Mouse (Mus musculus) monocyte, adult 2 months (primary cell): Measurements from ENCODE around the gene Gm17428.
"Not testable (repeated sequence)": the region's sequence is repeated elsewhere in the genome, so short reads cannot be mapped to it uniquely, and the experiment has no call there.

ENCODE experiments used
- DNase-seq, 2 experiments: peaks; one replicate each; pipeline ENCODE4 v3.0.0; 2022; ENCODE audit warnings: low spot score in 2 of 2, low read depth in 1 of 2

Gm17428 gene

DNA sequence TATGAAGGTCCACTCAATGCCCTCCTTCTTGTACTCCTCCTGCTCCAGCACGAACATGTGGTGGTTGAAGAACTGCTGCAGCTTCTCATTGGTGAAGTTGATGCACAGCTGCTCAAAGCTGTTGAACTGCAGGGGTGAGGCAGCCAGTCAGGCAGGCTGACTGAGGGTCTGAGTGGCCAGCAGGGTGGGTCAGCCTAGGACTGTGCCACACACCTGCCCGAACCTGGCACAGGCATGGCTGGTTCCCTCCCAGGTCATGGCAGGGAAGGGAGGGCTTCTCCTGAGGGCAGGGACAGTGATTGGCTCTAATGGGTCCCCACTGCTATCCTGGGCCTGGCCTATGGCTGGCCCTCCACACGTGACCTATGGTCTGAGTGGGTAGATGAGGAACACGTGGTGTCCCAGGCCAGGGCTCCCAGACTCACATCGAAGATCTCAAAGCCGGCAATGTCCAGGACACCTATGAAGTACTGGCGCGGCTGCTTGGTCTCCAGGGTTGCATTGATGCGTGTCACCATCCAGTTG, 11.7 kb downstream of the Gm17428 start:
- DNase-seq, result not testable (repeated sequence)

DNA sequence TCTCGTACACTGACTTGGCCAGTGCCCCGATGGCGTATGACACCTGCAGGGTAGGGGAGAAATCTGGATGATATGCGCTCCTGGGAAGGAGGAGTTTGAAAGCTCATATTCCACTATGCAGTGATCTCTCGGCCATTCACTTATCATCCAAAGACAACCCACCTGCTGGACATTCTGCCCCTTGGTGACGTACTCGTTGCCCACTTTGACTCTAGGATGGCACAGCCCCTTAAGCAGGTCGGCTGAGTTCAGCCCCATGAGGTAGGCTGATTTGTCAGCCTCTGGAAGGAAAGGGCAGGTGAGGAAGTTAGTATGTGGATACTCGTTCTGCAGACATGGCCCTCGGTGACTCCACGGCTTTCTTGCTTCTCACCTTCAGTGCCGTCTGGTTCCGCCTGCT, 12.1 kb downstream of the Gm17428 start:
- DNase-seq, result no peak

DNA sequence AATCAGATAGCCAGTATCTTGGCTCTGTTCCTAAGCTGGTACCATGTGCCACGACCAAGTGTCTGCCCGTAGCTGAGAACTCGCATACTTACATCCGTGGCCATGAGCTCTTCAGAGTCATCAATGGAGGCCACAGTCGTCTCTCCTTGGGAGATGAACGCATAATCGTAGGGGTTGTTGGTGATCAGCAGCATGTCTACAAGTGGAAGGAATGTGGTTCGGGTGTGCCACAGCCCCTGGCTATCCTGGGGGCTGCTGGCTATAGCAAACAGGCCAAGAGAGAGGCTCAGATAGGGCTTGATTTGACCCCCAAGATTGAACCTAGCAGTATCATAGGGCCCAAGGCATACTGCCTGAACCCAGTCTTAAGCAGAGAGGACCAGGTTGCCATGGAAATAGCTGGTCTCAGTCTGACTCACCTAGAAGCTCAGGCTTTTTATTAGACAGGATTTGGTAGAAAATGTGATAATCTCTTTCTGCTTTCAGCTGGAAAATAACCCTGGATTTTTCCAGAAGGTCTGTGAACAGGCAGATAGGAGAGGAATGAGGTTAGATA, 13.2 kb downstream of the Gm17428 start:
- no peak for DNase-seq

DNA sequence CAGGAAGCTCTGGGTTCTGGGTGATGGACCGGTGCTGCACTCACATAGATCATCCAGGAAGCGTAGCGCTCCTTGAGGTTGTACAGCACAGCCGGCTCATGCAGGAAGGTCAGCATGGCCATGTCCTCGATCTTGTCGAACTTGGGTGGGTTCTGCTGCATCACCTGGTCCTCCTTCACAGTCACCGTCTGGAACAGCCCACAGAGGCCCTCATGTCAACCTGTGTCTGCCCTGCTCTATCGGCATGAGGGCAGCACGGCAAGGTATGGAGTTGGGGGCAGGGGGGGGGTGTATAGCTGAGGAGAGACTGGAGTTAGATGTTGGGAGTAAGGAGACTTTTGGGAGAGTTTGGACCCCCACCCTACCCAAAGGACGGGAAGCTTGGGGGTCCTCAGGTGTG, 15.5 kb downstream of the Gm17428 start:
- DNase-seq, result no peak

DNA sequence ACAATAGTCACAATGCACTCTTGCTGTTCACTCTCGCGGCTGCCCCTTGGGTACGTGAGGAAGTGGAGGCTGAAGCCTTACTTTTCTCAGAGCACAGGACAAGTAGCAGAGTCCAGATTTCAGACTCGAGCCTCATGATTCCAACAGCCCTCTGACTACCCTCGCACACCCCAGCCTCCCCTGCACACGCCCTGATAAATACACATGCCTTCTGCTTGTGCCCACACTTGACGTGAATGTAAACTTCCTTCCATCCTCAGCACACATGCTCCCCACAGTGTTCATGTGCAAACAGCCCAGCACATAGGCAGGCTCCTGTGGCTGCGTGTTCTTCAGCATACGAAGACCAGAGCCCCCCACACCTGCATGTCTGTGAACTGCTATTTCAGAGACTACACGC, 16.9 kb downstream of the Gm17428 start:
- DNase-seq, result no peak

DNA sequence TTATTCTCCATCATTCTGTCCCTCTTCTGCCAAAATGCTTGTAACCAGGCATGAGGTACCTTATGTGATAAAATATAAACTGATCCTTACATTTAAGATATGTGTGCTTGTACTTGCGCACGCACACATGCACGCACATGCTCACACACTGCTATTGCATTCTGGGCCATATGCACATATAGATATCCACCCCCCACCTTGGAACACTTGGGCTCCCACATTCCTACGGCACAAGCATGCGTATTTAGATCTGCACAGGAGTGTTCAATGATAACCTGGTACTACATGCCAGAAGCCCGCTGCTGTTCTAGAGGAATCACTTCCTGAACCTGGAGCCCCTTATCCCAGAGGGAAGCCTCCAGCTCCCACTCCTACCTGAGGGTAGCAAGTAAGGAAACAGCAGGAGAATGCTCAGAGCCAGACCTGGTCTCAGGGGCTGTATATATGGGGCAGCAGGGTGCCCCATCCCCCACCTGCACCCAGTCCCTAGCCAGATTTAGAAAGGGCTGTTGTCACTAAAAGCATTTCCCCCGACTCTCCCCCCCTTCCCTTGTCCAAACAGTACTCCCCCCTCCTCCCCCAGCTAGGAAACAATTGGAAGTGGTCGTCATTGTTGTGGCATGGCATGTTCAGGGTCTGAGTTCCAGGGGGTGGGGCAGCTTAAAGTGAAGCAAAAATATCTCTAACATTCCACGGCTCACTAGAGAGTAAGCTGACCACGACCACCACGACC, 17.6 kb downstream of the Gm17428 start, which contains the start of gene Myh7:
Gene Myh7, minus strand, starts transcription at position 491 of the 733 bp plus-strand sequence.
- DNase-seq, result no peak

DNA sequence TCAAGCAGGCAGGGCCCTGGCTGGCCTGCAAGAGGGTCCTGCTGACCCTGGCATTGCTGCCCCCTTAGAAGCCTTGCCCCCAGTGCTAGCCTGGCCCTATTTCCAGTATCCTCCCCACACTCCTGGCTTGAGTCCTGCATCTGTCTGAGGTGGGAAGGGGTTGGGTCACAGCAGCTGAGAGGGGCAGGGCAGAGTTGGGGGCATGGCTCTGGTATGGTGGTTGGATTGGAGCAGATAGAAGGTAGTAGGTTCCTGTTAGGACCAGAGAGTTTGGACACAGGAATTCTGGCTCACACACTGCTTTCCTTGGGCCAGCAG, 18.1 kb downstream of the Gm17428 start:
- DNase-seq, result no peak

DNA sequence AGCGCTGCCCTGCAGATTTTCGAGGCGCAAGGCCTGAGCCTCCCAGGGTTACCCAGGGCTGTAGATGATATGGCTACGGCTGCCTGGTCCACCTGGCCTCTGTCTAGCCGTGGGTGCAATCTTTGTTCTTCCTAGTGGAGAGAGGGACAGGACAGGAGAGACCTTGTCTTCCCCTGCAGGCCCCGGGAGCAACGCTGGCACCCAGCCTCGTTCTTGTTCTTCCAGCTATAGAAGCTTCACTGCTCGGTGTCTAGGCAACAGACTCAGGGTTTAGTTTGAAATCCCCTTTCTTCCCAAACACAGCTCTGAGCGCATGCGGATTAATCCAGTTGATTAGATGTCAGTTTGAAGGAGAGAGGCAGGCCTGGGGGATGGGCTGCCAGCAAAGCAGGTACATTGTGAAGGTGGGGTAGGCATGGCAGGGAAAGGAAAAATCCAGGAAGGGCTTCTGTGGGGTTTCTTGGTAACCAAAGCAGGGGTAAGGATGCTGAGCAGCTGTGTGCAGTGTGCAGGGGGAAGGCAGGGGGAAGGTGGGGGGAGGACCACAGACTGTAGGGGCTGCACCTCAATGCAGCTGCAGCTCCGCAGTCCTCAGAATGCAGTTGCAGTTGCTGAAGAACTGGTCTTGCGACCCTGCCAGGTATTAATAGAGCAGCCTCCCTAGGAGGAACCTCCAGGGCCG, 18.9 kb downstream of the Gm17428 start:
- no peak for DNase-seq

DNA sequence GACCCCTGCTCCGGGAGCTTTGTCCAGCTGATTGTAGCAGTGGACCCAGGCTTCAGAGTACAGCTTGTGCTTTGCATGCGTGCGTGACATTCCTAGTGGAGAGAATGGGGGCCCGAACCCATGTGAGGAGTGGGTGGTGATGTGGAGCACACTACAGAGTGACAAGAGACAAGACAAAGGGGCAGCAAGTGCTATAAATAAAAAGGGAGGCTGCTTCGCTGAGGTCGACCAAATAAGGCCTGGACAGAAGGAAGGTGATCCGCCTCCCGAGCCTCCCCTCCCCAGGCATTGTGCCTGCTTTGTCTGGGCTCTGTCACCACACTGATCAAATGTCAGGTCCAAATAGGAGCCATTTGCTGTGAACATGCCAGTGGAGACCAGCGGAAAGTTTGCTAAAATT, 20.1 kb downstream of the Gm17428 start:
- DNase-seq, result no peak

DNA sequence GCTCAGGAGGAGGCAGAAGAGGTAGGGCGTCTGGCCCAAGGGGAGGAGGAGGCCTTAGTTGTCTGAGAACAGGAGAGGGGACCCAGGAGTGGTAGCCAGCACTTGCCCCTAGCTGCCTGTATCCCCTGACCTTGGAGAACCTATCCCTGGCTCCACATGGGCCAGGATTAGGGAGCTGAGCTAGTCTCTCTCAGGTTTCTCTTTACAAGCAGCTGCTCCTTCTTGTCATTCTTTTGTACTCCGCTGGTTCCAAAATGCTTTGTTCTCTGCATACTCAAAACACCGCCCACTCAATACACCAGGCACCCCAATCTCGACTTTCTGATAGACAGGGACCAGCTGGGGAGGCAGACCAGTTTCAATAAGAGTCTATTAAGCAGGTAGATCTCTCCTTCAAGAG, 20.6 kb downstream of the Gm17428 start:
- DNase-seq, result no peak

DNA sequence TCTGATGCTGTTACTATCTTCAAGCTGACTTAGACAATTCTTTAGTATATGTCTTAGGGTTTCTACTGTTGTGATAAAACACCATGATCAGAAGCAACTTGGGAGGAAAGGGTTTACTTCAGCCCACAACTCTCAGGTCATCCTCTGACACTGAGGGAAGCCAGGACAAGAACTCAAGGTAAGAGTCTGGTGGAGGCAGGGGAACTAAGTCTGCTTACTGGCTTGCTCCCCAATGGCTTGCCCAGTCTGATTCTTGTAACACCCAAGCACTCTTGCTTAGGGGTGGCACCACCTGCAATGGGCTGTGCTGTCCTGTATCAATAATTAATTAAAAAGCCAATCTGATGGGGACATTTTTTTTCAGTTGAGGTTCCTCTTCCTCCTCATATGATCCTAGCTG, 21.9 kb downstream of the Gm17428 start:
- DNase-seq, result no peak

DNA sequence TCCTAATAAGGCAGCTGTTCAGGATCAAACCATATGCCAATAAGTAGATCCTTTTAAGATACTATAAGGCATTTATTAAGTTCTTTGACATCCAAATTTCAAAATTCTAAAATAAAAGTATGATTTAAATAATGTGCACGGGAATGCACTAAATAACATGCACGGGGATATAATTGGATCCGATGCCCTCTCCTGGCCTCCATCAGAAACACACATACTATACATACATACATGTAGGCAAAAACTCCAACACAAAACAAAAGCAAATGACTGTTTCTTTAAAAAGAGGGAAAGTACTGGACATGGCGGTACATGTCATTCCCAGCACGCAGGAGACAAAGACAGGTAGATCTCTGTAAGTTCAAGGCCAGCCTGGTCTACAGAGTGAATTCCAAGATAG, 23.1 kb downstream of the Gm17428 start:
- DNase-seq, result not testable (repeated sequence)

DNA sequence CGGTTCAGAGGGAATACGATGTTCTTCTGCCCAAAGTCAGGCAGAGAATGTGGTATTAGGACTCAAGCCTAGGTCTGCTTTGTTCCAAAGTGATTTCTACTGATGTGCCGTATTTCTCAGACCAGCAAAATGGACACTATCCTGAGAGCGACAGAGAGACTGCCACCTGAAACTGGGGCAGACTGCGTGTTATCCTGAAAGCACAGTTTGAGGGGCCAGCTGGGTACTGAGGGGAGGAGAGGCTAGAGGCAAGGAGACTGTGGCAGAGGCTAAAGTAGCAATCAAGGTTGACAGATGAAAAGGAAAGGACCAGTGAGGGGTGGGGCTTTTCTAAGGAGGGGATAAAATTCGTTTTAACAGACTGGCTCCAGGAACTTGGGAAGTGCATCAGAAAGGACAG, 24.1 kb downstream of the Gm17428 start:
- no peak for DNase-seq

DNA sequence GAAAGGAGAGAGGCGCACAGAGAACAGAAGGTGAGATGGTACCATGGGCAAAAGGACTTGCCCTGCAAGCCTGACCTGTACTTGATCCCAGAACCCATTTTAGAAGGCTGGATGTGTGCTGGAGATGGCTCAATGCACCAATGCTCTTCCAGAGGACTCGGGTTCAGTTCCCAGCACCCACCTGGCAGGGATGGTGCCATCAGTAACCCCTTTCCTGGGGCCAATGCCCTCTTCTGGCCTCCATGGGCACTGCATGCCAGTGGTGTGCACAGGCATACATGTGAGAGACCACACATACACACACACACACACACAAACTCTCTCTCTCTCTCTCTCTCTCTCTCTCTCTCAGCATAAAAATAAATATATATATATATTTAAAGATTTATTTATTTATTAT, 24.7 kb downstream of the Gm17428 start:
- DNase-seq, result no peak

DNA sequence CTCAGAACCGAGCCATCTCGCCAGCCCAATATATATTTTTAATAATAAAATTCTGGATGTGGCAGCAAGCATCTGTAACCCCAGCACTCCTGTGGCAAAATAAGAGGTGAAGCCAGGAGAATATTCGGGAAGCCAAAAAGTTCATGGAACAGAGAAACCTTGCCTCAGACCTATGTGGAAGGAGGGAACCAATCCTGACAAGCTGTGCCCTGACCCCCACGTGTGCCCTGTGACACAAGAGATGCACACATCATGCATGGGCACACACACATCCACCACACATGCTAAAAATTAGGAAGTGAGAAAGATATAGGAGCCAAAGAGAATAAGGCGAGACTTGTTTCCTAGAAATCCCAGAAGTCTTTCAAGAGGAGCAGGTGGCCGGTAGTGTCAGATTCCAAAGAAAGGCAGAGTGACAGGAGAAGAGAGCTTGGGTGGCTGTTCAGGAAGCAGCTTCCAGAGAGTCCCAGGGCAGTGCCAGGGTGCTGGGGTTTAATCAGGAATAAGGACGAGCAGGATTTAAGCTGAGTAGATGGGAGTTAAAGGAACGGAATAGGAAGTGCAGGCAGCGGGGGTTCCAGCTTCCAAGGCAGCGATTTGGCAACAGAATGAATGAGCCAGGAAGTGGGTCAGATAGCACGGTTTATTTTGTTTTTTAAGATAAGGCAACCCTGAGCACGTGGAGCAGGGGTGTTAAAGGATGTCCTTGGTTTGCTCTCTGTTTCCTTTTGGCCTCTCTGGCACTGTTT, 25.4 kb downstream of the Gm17428 start:
- DNase-seq, result no peak

DNA sequence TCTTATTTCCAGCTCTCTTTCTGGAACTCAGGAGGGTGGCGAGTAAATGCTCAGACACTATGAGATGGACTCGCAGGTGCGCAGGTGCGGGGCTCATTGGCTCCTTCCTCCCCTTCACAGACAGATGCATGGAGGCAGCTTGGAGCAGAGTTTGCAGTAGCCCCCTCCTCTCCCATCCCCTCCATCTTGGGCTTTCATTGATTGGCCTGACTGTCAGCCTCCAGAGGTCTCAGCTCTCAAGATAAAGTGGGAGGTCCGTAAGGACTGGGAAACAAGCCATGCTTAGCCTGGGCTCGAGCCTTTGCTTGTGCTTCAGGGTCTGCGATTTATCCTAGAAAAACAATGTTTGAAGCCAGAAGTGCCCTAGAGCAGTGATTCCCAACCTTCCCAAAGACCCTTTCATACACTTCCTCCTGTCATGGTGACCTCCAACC, 26.0 kb downstream of the Gm17428 start:
- no peak for DNase-seq

DNA sequence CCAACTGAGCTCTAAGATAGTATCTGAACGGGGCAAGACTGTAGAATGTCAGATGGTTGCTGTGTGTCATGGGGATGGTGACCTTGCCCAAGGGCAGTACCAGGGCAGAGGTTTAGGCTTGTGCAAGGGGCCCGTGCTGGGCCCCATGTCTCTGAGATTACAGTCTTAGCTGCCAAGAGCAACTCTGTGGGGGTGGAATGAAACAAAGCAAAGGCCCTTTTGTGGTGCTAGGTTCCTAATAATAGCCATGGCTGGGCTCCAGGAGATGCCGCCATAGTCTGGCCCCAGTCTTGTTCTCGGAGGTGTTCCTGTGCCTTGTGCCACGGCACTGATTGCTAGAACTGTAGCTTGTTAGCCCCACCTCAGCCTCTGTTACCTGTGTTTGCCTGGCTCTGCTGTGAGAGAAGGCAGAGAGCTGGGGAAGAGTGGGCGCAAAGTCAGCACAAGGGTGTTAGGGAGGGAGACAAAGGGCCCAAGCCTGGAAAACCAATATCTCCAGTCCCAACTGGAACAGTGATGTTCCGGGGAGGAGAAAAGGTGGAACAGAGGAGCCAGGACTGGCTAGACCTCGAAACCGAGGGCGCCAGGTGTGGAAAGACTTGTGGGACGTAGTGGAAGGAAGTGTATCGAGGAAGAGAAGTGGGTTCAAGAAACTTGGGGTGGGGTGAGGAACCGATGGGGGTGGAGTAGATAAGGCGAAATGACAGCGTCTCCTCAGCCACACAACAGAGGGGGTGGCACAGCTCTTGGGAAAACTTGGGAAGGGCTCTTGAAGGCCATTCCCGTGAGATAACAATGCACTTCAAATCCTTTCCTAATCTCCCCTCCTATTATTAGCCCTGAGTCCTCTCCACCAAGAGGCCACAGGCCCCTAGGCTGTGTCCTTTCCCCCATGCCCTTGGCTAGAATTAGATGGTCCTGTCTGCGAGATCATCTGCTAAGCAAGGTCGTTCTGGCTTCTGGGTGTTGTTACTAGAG, 27.4 kb downstream of the Gm17428 start:
- DNase-seq, result no peak

DNA sequence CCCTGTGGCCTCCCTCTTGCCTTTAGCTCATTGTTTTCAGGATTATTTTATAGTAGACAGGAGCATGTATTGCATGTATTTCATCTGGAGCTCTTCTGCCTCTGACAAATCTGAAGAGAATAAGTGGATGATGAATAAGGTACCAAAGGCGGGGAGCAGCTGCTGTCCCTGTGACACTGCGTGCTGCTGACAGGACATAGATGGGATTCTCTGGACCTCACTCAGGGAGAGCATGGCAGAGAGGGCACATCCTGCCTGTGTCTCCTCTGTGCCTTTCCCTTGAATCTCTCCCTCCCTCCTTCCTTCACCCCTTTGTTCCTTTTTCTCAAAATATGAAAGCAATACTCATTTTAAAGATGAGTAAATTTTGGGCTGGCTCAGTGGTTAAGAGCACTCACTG, 28.8 kb downstream of the Gm17428 start:
- DNase-seq, result no peak

DNA sequence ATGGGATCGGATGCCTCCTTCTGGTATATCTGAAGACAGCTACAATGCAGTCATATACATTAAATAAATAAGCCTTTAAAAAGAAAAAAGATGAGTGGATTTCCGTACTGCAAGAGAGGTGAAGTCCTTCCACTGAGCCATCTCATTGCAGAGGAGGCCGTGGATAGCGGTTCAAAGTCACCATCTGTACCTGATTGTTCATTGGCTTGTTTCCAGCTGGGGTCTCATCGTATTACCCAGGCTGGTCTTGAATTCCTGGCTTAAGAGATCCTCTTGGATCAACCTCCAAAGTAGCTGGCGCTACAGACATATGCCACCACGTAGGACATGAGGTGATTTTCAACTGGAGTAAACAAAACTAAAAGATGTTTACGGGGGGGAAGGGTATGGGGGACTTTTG, 29.2 kb downstream of the Gm17428 start:
- no peak for DNase-seq

DNA sequence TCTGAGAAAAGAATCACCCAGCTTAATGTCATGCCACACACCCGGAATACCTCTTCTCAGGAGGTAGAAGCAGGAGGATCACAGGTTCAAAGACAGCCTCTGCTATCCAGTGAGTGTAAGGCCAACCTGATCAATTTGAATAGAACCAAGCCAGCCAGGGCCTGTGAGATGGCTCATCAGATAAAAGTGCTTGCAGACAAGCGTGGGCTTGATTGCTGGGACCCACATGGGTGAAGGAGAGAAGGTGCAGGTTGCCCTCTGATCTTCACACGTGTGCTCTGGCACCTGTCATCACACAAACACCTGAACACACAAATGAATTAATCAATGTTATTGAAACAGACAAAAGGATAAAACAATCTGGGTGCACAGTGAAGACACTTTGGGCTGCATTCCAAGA, 29.8 kb downstream of the Gm17428 start:
- DNase-seq, result no peak
